Mouse (Mus musculus): ENCODE results near the gene Shcbp1l. TPM values are rescaled to one million over a fixed set of nuclear protein-coding genes. Genes with fewer than 3 reads are reported as not detected.

The Shcbp1l gene
- polyA plus RNA-seq, 1 experiment from 2014 or later = 0.27 TPM

DNA sequence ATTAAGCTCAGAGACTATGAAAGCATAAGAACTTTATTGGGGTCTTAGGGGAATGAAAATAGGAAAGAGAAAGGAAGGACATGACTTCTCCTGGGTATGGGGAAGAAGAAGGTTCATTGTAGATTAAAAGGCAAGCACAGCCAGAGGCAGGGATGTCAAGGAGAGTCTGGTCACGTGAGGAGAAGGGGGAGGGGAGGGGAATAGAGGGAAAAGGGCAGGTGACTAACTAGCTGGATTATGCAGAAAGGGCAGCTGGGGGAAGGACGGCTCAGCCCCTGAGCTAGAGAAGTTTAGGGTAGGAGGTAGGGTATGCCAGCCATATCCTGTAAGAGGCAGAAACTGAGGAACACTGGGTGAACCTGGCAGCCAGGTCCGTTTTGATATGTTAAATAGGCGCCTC, 68.4 kb downstream of the Shcbp1l start:
- Histone ChIP-seq H3K4me2 (replicated peaks) (no peak overlapping the region), H3K4me1 (no peaks in the 10 kb centered on the region), H3K27ac (no peak overlapping the region), H3K9me3 (no peaks in the 10 kb centered on the region), H3K27me3 (replicated peaks) (no peaks in the 10 kb centered on the region), H3K4me3 (no peak overlapping the region), H3K9ac (no peak overlapping the region), H3K36me3 (no peaks in the 10 kb centered on the region)
- 43% methylated on average over 4 of the region's 4 CpGs for WGBS
- no peak for ATAC-seq (ENCODE audit: low FRiP score, low read depth)

DNA sequence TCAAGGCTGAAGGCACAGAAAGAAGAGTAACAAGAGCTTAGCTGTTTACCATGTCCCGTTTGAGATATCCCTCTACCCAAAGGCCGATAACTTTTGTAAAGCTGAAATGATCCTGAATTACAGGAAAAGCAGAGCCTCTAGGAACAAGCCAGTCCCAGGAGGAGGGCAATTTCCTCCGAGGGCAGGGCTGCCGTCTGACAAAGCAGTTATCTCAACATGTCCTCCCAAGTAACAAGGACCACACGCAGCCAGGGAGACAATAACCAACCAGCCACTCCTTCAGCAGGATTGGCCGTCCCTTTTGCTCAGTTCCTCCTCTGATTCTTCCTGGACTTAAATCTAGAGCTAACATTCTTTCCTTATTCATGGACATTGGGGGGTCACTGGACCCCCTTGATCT, 69.0 kb downstream of the Shcbp1l start:
- Histone ChIP-seq H3K27ac (no peak overlapping the region), H3K4me1 (no peaks in the 10 kb centered on the region), H3K27me3 (replicated peaks) (no peaks in the 10 kb centered on the region), H3K9ac (no peak overlapping the region), H3K4me3 (no peak overlapping the region), H3K36me3 (no peaks in the 10 kb centered on the region), H3K4me2 (replicated peaks) (no peak overlapping the region), H3K9me3 (no peaks in the 10 kb centered on the region)
- ATAC-seq (ENCODE audit: low FRiP score, low read depth) = no peak
- 25% methylated on average over 6 of the region's 6 CpGs for WGBS

DNA sequence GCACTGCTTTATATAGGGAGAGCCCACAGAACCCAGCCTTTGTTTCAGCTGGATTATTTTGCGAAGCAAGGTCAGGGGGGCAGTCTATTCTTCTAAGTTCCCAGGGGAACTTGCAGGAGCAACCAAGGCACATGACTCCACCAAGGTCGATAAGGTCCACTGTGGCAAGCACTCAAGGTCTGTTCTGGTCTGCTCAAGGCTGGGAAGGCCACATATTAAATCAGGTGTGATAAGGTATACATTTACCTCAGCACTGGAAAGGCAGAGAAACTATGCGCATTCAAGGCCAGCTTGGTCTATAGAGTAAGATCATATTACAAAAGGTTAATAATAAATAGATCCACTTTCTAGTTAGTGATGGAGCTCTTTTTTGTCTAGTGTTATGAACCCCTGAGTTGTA, 71.1 kb downstream of the Shcbp1l start:
- Histone ChIP-seq H3K4me2 (replicated peaks) (no peak overlapping the region), H3K27me3 (replicated peaks) (no peaks in the 10 kb centered on the region), H3K9ac (no peak overlapping the region), H3K27ac (no peak overlapping the region), H3K36me3 (no peaks in the 10 kb centered on the region), H3K4me3 (no peak overlapping the region), H3K9me3 (no peaks in the 10 kb centered on the region), H3K4me1 (no peaks in the 10 kb centered on the region)
- WGBS = 83% methylated on average over 3 of the region's 3 CpGs
- no peak for ATAC-seq (ENCODE audit: low FRiP score, low read depth)

DNA sequence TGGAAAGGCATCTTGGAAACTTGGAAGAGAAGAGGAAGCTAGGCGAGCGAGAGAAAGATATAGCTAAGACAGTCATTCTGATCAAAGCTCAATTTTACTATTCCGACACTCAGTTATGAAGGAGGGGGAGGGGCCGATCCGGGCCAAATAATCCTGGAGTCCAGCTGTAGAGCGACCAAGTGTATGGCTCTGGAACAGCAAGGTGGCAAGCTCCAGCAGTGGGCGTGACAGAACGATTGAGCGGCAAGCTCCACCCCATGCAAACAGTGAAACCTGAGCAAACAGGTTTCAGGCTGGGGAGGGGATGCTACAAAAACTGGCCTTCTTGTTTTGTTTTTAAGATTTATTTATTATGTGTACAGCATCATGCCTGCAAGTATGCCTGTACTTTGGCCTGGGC, 75.1 kb downstream of the Shcbp1l start:
- H3K27me3 ChIP-seq (replicated peaks) = no peaks in the 10 kb centered on the region
- no peak overlapping the region for H3K4me2 ChIP-seq (replicated peaks)
- H3K9me3 ChIP-seq = no peaks in the 10 kb centered on the region
- no peak overlapping the region for H3K4me3 ChIP-seq
- 91% methylated on average over 9 of the region's 9 CpGs for WGBS
- no peak overlapping the region for H3K27ac ChIP-seq
- H3K36me3 ChIP-seq = no peaks in the 10 kb centered on the region
- no peak for ATAC-seq (ENCODE audit: low FRiP score, low read depth)
- no peaks in the 10 kb centered on the region for H3K4me1 ChIP-seq
- H3K9ac ChIP-seq = no peak overlapping the region

DNA sequence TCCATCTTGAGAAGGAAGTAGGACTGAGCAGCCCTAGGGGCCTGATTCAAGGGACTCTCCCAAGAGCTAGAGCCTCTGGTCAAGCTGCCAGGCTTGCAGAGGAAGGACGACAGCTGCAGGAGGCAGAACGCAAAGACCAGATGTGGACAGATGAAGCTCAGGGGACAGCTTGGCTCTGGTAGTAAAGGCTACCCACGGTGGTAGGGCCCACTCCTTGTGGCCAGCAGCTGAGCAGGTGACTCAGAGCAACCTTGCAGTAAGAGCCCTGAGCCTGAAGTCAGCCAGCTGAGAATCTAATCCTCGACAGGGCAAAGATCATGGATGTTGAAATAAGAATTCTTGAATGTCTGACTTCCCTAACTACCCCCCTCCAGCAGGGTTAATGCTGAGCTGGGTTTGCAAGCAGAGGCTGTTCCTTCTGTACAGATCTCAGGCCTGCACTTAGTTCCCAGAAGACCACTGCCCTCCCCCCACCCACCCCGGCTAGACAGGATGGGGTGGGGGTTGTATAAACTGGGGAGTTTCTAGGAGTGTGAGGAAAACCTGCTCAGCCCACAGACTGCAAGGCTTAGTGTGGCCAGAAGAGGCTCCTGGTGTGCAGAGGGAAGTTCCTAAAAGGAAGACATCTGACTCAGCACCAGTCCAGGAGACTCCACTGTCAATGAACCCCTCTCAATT, 76.8 kb downstream of the Shcbp1l start:
- no peak overlapping the region for H3K27ac ChIP-seq
- WGBS = 64% methylated on average over 5 of the region's 5 CpGs
- H3K27me3 ChIP-seq (replicated peaks) = no peaks in the 10 kb centered on the region
- H3K4me3 ChIP-seq = no peak overlapping the region
- H3K4me2 ChIP-seq (replicated peaks) = no peak overlapping the region
- ATAC-seq (ENCODE audit: low FRiP score, low read depth) = no peak
- H3K9ac ChIP-seq = no peak overlapping the region
- H3K4me1 ChIP-seq = no peaks in the 10 kb centered on the region
- no peaks in the 10 kb centered on the region for H3K36me3 ChIP-seq
- H3K9me3 ChIP-seq = no peaks in the 10 kb centered on the region

Other genes starting within 250 kb of the Shcbp1l start
- gene Lamc2, start 238.7 kb upstream of the Shcbp1l start, polyA plus RNA-seq (2016; fragmentation: Nextera tagmentation; extraction: Ambion mirVana) = 0.53 and 0.74 TPM in 2 replicates
- gene Lamc1, start 92.4 kb upstream of the Shcbp1l start, polyA plus RNA-seq (2016; fragmentation: Nextera tagmentation; extraction: Ambion mirVana) = 31.7 and 36.8 TPM in 2 replicates
- gene Dhx9, start 62.5 kb downstream of the Shcbp1l start, polyA plus RNA-seq (2016; fragmentation: Nextera tagmentation; extraction: Ambion mirVana) = 36.7 and 50.5 TPM in 2 replicates
- 16.5 and 16.8 TPM in 2 replicates for gene Npl, start 124.9 kb downstream of the Shcbp1l start, polyA plus RNA-seq (2016; fragmentation: Nextera tagmentation; extraction: Ambion mirVana)
- gene Rgs8, start 227.9 kb downstream of the Shcbp1l start, polyA plus RNA-seq (2016; fragmentation: Nextera tagmentation; extraction: Ambion mirVana) = 16.9 and 17.0 TPM in 2 replicates

All from neural tube, embryonic 12.5 days (tissue).